In genomic region chr2:148889331-148890010, GRCm38 (mm10) we compare ENCODE assay signal across 16 mouse cellular contexts. TPM values are rescaled to one million over a fixed set of nuclear protein-coding genes. Genes with fewer than 3 reads are reported as not detected.
A peak's percentile ranks its signal among the peaks of the same experiment; 100 is the strongest.
DNase-seq lines count a peak whose midpoint lies in the region; ATAC-seq lines count a peak whose summit lies in the region.
"Had no signal": no experiment of that assay in that cellular context is flagged by ENCODE, and none has a peak within 500 bp of the region (broad histone marks: within the 10 kb centered on the region; RNA-seq: fewer than 3 reads in every experiment).

No protein-coding gene starts in this region.

- ATAC-seq in neural tube, embryonic 11.5 days (ENCODE audit: insufficient read depth, low FRiP score, low TSS enrichment): peak; percentile 76
- ATAC-seq in forebrain, embryonic 16.5 days: peak; percentile 61
- ATAC-seq in midbrain, embryonic 12.5 days (ENCODE audit: low FRiP score, low read depth): peak; percentile 84

- H3K9me3 ChIP-seq in neural tube, embryonic 11.5 days (ENCODE audit: control insufficient read depth, low read length): no peaks in the 10 kb centered on the region
- no peaks in the 10 kb centered on the region for H3K9me3 ChIP-seq in forebrain, embryonic 16.5 days (ENCODE audit: control insufficient read depth, low read length)
- H3K9me3 ChIP-seq in midbrain, embryonic 12.5 days: no peaks in the 10 kb centered on the region
- H3K9me3 ChIP-seq: embryonic facial prominence, embryonic 15.5 days; limb, embryonic 13.5 days had no signal

- H3K27ac ChIP-seq in neural tube, embryonic 11.5 days (ENCODE audit: low read depth, low read length): no peak overlapping the region
- H3K27ac ChIP-seq in forebrain, embryonic 16.5 days (ENCODE audit: low read length): peak overlapping the region; percentile 80
- H3K27ac ChIP-seq in midbrain, embryonic 12.5 days (replicated peaks): peak overlapping the region; percentile 87
- H3K27ac ChIP-seq: limb, embryonic 13.5 days had no signal

- no peak overlapping the region for H3K9ac ChIP-seq in neural tube, embryonic 11.5 days (ENCODE audit: low read length)
- H3K9ac ChIP-seq in forebrain, embryonic 16.5 days (replicated peaks; ENCODE audit: low read depth, low read length): no peak overlapping the region
- no peak overlapping the region for H3K9ac ChIP-seq in midbrain, embryonic 12.5 days (replicated peaks)
- H3K9ac ChIP-seq: embryonic facial prominence, embryonic 15.5 days; limb, embryonic 13.5 days had no signal

- H3K27me3 ChIP-seq in neural tube, embryonic 11.5 days (ENCODE audit: control insufficient read depth, insufficient read depth, low read length): no peaks in the 10 kb centered on the region
- H3K27me3 ChIP-seq in forebrain, embryonic 16.5 days (replicated peaks; ENCODE audit: control insufficient read depth, insufficient read depth, low read length): no peaks in the 10 kb centered on the region
- no peaks in the 10 kb centered on the region for H3K27me3 ChIP-seq in midbrain, embryonic 12.5 days
- H3K27me3 ChIP-seq: CH12.LX; embryonic facial prominence, embryonic 15.5 days; limb, embryonic 13.5 days; Patski had no signal

- no peak for DNase-seq in neural tube, embryonic 11.5 days (ENCODE audit: low spot score)
- DNase-seq in neural tube, embryonic 10.5 days (ENCODE audit: extremely low spot score, low spot score): no peak
- DNase-seq in retina, postnatal 1 day: peak; percentile 61
- no peak for DNase-seq in cerebellum, adult 18-20 months
- no peak for DNase-seq in cerebellum, adult 9-10 months
- DNase-seq in frontal cortex, postnatal 10 days (ENCODE audit: low spot score in 2 of 2): no peak
- DNase-seq: adrenal gland, postnatal 10 days; cerebellum, adult 11 months; kidney, postnatal 14 days; lung, adult 18-20 months had no signal

- no peaks in the 10 kb centered on the region for H3K36me3 ChIP-seq in neural tube, embryonic 11.5 days (ENCODE audit: control insufficient read depth, insufficient read depth, low read length)
- H3K36me3 ChIP-seq in forebrain, embryonic 16.5 days (ENCODE audit: control insufficient read depth, insufficient read depth): no peaks in the 10 kb centered on the region
- H3K36me3 ChIP-seq in midbrain, embryonic 12.5 days: no peaks in the 10 kb centered on the region
- H3K36me3 ChIP-seq: embryonic facial prominence, embryonic 15.5 days; limb, embryonic 13.5 days had no signal

- H3K4me3 ChIP-seq in neural tube, embryonic 11.5 days (ENCODE audit: low read depth, low read length): no peak overlapping the region
- H3K4me3 ChIP-seq in forebrain, embryonic 16.5 days (replicated peaks; ENCODE audit: low read length): no peak overlapping the region
- no peak overlapping the region for H3K4me3 ChIP-seq in midbrain, embryonic 12.5 days
- H3K4me3 ChIP-seq: embryonic facial prominence, embryonic 15.5 days; limb, embryonic 13.5 days had no signal

- H3K4me2 ChIP-seq in neural tube, embryonic 11.5 days (ENCODE audit: low read depth): no peak overlapping the region
- H3K4me2 ChIP-seq in forebrain, embryonic 16.5 days (ENCODE audit: low read length): no peak overlapping the region
- H3K4me2 ChIP-seq in midbrain, embryonic 12.5 days (replicated peaks): no peak overlapping the region
- H3K4me2 ChIP-seq: embryonic facial prominence, embryonic 15.5 days; limb, embryonic 13.5 days had no signal

- WGBS in neural tube, embryonic 11.5 days: 75% methylated on average over 3 of the region's 3 CpGs
- 5% methylated on average over 3 of the region's 3 CpGs for WGBS in forebrain, embryonic 16.5 days
- 29% methylated on average over 3 of the region's 3 CpGs for WGBS in midbrain, embryonic 12.5 days

- no peaks in the 10 kb centered on the region for H3K4me1 ChIP-seq in neural tube, embryonic 11.5 days (ENCODE audit: control insufficient read depth, insufficient read depth, low read length)
- peaks cover 12% of the 10 kb centered on the region for H3K4me1 ChIP-seq in forebrain, embryonic 16.5 days (replicated peaks; ENCODE audit: control insufficient read depth, insufficient read depth, low read length)
- H3K4me1 ChIP-seq in midbrain, embryonic 12.5 days: peaks cover 16% of the 10 kb centered on the region
- H3K4me1 ChIP-seq: embryonic facial prominence, embryonic 15.5 days; limb, embryonic 13.5 days had no signal

RNA-seq across cellular contexts. Expression of gene Cst3, which starts 14.0 kb away (rescaled TPM):
- 309 and 318 TPM in 2 replicates for polyA plus RNA-seq in neural tube, embryonic 11.5 days (2014; fragmentation: Nextera tagmentation; extraction: Ambion mirVana)
- polyA plus RNA-seq in forebrain, embryonic 16.5 days (2015; fragmentation: Nextera tagmentation; extraction: Ambion mirVana): 482 and 493 TPM in 2 replicates
- polyA plus RNA-seq in midbrain, embryonic 12.5 days (2016; fragmentation: Nextera tagmentation; extraction: Ambion mirVana): 325 and 355 TPM in 2 replicates

RNA-seq across cellular contexts. Expression of gene 9230104L09Rik, which starts 24.6 kb away (rescaled TPM):
- not detected in 2 replicates for polyA plus RNA-seq in neural tube, embryonic 11.5 days (2014; fragmentation: Nextera tagmentation; extraction: Ambion mirVana)
- polyA plus RNA-seq in forebrain, embryonic 16.5 days (2015; fragmentation: Nextera tagmentation; extraction: Ambion mirVana): not detected in 2 replicates
- not detected in 2 replicates for polyA plus RNA-seq in midbrain, embryonic 12.5 days (2016; fragmentation: Nextera tagmentation; extraction: Ambion mirVana)
- polyA plus RNA-seq: embryonic facial prominence, embryonic 15.5 days; limb, embryonic 13.5 days; Patski had no signal

RNA-seq across cellular contexts. Expression of gene Cst9, which starts 54.5 kb away (rescaled TPM):
- polyA plus RNA-seq in neural tube, embryonic 11.5 days (2014; fragmentation: Nextera tagmentation; extraction: Ambion mirVana): not detected in 2 replicates
- not detected in 2 replicates for polyA plus RNA-seq in forebrain, embryonic 16.5 days (2015; fragmentation: Nextera tagmentation; extraction: Ambion mirVana)
- not detected in 2 replicates for polyA plus RNA-seq in midbrain, embryonic 12.5 days (2016; fragmentation: Nextera tagmentation; extraction: Ambion mirVana)
- polyA plus RNA-seq: embryonic facial prominence, embryonic 15.5 days; limb, embryonic 13.5 days; Patski had no signal
